Mouse (Mus musculus): ENCODE measurements around the gene Ppargc1a.

Ppargc1a gene

DNA sequence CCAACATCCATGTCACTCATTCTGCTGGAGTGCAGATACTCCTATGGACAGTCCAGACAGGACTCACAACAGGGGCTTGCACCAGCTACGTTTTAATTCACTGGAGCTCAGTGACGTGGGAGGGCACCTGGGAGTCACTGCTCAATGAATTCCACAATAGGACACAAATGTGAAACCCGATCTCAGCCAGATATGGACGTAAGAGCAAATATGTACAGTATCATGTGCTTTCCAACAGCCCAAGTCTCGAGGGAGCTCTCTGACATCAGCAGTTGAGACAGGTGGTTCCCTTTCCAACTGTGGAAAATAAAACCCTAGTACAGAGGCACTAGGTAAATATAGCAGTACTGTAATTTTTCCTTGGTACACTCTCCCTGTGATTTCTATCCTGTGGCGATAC is at the start of gene Ppargc1a:
TSS of gene Ppargc1a (minus strand) at position 68 of the 400 bp plus-strand sequence.
- DNase-seq = no peak

GRCm38 (mm10) chr5:51616877-51617276 is 49.4 kb upstream of the Ppargc1a start:
- no peak for DNase-seq

DNA sequence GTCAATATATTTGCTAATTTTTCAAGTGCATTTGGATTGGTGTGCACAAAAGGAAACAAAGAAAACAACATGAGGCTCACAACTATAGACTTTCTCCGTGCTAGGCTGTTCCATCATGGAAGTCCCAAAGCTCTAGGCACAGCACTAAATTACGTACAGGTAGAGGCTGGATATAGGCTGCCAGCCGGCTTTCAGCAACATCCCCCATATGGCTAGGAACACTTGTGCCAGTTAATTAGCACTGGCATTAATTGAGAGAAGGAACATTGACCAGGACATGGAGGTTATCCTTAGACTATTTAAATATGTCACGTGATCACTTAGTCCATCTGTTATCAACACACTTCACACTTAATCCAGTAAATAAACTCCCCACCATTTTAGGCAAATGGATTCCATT is 44.5 kb upstream of the Ppargc1a start:
- DNase-seq = no peak

- peak; percentile 19 to 59 for DNase-seq
These were observed 40.4 kb upstream of the Ppargc1a start for GRCm38 (mm10) chr5:51607686-51608480.

DNA sequence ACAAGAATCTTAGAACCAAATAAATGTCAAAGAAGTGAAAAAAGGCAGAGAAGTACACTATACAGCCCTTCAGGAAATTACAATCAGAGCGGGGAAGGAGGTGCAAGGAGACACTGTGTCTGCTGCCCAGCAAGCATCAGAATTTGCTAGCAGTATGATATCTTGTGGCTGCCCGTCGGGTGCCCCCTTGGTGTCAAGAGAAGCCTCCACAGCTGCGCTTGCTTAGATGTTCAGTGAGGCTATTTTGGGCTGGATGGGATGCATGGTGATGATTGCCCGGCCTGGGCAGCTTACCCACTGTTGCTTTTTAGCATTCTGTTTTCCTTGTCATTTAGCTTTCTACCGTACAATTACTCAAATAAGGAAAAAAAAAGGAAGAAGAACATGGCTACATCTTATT is 32.0 kb upstream of the Ppargc1a start:
- DNase-seq = no peak

- peak; percentile 20 to 65 for DNase-seq
These were observed 28.1 kb upstream of the Ppargc1a start for GRCm38 (mm10) chr5:51595644-51596043.

DNA sequence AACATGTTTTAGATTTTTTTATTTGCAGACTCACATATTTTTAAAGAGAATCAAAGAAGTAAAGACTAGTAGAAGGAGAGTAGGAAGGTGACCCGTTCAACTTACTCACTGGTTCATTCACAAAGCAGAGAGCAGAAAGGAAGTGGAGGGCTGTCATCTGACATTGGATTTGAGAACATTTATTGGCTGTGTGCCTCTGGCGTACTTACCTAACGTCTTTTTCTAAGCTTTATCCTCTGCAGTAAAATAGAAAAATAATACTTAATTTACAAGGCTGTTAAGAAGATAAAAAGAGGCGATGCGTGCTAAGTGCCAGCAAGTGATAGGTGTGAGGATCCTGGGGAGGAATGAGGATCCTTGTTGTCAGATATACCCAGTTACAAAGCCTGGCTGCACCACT is 24.7 kb upstream of the Ppargc1a start:
- DNase-seq = peak in 1 of 2 experiments; percentile 38

GRCm38 (mm10) chr5:51591537-51592154 is 24.1 kb upstream of the Ppargc1a start:
- DNase-seq = peak; percentile 81 to 91

GRCm38 (mm10) chr5:51586187-51586586 is 18.7 kb upstream of the Ppargc1a start:
- DNase-seq = peak; percentile 25 to 40

DNA sequence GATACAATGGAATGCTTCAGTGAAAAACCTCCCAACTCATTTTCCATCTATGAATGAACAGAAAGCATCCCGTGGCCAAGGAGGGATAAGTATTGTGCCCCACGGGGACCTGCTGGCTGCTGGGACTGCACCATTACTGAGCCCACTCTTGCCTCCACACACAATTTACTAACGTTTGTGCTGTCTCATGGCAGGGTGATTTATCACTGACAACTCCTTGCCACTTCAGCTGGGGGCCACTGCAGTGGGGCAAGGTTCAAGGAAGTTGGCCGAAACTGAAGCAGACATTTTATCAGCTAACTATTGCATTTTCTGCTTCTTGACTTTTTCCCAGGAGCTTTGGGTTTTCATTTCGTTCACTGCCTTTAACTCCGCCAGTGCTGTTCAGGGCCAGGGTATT is 17.5 kb upstream of the Ppargc1a start:
- peak; percentile 34 to 62 for DNase-seq

GRCm38 (mm10) chr5:51584186-51584585 is 16.7 kb upstream of the Ppargc1a start:
- no peak for DNase-seq

DNA sequence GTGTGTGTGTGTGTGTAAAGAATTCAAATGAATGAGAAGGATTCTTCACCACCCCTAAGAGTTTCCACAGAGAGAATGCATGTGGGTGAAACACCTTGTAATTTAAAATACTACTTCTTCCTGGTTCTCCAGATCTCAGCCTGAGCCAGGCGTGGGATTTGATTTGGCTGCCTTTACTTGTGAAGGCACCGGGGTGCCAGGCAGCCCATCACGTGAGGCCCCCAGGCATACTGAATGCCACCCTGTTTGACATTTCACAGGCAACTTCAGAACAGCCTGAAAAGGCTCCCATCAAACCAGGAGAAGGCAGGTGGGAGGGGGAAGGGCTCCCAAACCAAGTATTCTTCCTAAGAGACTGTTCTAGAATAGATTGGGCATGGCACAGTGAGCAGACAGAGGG is 16.1 kb upstream of the Ppargc1a start:
- DNase-seq = peak; percentile 75 to 87

GRCm38 (mm10) chr5:51583030-51583429 is 15.5 kb upstream of the Ppargc1a start:
- peak; percentile 27 to 63 for DNase-seq

DNA sequence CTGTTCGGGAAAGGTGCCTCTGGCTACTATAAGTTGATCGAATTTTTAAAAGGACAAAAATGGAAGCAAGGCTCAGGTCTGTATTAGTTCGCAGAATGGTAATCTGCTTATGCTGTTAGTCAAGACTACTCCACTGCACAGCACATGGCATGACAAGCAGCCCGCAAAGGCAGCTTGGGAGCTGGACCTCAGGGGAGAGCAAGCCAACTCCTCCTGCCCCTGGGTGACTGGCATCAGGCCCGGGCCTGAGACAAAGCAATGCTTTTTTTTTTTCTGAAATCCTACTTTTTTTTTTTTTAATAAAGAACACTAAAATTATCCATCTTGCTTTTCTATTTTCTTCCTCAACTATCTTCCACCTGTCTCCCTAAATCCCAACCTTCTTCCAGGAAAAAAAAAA is 15.1 kb upstream of the Ppargc1a start:
- DNase-seq = peak; percentile 53 to 78

DNA sequence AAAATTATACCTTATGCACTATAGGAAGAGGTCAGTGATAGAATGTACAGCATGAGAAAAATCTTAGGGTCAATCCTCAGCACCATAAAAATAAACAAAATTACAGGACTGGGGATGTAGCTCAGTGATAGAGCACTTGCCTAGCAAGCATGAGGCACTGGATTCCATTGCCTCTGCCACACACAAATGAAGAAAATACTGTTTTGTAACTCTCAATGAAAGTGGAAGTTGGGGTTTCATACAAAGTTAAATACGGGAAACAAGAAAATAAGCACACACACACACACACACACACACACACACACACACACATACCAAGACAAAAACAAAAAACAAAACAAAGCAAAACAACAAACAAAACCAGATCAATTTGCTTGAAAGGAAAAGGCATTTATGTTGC is 10.1 kb upstream of the Ppargc1a start:
- no peak for DNase-seq

DNA sequence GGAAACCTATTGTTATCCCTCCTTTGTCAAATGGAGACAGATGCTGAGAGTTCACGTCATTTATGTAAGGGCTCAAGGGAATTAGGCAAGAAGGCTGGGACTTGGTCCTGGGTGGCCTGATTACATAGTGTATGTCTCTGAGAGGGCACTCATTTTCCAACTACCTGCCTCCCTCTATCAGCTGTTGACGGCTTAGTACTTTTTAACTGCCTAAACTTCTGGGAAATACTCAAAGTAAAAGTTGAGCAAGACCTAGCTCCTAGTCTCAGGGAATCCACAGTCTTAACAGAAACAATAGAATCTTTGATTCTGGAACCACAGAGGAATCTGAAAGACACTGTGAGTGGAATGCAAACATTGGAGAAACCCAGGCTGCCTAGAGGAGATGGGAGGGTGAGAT is 6.2 kb upstream of the Ppargc1a start:
- DNase-seq = no peak

- no peak for DNase-seq
These were observed 718 bp upstream of the Ppargc1a start for GRCm38 (mm10) chr5:51568198-51568690.

- no peak for DNase-seq
These were observed 1.9 kb downstream of the Ppargc1a start for GRCm38 (mm10) chr5:51565672-51566071.

GRCm38 (mm10) chr5:51565038-51565437 is 2.5 kb downstream of the Ppargc1a start:
- DNase-seq = no peak

DNA sequence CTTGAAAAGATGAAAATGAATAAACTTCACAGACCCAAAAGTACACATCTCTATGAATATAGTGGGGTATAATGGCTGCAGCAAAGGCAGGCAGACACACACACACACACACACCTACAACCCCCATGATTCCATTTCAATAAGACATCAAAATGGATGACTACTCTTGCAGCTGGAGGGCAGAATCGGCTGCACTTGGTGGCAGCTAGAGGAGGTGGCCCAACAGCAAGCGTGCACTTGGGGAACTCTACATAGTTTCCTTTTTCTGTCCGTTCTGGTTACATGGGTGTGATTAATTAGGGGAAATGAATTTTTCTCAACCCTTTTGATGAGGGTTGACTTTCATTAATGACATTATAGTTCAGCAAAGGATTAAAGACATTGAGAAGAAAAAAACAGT is 4.0 kb downstream of the Ppargc1a start:
- DNase-seq = no peak

DNA sequence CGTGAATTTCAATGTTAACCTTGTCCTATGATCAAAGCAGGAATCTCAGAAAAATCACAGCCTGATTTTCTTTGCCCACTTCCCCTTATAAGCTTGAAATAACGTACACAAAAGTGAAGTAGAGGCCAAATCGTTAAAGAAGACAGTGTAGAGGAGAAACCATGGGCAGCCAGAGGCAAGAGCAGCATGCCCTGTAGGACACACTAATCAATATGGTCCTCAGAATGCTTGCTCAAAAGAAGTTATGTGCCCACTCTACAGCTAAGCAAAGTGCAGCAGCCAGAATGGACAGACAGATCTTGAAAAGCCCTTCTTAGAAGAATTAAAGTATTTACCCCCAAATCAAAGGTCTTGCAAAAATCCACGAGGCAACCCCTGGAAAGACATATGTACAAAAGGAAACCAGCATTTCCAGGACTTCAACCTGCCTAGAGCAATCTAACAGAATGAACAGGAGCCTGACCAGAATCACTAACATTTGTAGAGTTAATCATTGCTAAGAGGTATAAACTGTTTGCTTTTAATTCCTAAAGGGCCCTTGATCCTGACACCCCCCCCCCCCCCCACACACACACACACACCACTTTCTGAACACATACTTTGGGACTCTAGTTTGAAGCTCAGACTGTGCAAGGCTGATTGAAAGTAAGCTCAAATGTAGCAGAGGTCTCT is 9.8 kb downstream of the Ppargc1a start:
- DNase-seq = no peak

DNA sequence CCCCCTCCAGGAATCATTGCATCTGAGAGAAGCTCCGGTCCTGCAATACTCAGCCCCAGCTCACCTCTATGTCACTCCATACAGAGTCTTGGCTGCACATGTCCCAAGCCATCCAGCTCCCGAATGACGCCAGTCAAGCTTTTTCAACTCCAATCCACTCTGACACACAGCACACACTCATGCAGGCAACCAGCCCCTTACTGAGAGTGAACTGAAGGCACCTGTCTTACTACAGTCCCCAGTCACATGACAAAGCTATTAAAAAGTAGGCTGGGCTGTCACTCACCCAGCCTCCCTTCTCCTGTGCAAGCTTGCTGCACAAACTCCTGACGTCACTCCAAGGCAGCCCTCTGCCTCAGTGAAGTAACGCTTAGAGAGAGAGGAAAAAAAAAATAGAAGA is 13.9 kb downstream of the Ppargc1a start:
- peak; percentile 77 to 92 for DNase-seq

DNA sequence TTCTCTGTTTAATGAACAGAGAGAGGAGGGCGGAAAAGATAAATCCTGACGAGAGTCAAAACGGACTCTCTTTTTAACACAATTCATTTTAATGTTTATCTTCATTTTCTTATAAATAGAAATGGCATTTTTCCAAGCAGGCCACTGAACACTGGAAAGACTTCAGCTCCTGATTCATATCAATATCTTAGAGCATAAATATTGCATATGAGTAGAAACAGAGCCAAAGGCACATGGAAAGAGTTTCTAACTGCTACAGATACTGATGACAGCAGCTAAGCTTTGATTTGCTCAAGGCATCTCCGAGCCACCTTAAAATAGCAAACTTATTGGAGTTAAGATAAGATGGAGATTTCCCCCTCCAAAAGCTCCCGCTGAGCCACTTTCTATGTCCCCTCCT is 14.3 kb downstream of the Ppargc1a start:
- no peak for DNase-seq

Measured in kidney, postnatal 25 days (tissue).